In the genomic region with DNA sequence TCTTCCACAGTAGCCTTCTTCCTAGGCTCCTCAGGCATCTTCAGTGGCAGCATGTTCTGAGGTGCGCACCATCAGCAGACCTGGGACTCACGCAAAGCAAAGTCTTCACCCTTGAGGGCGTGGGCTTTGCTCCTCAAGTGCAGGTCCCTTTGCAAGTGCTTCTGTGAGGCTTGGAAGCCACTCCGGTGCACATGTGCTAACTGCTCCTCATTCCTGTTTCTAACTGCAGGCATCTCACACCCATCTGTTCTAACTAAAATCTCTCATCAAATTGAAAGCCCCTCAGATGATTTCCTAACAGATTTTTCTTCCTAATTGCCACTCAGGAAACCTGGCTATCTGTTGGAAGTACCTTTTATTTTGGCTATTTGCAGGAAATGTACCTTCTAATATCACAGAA, we compare ENCODE assay signal across 17 mouse cellular contexts.
"Had no signal": no experiment of that assay in that cellular context is flagged by ENCODE, and none has a peak within 500 bp of the region (broad histone marks: within the 10 kb centered on the region; RNA-seq: fewer than 3 reads in every experiment).

No protein-coding gene starts in this region.

- H3K27me3 ChIP-seq: kidney, embryonic 15.5 days; liver, embryonic 15.5 days; neural tube, embryonic 12.5 days had no signal

- DNase-seq: kidney, adult 2 months; kidney, postnatal 14 days; lung, adult 2 months; lung, postnatal 36 days; midbrain, embryonic 14.5 days; right cerebral cortex, adult 18-20 months; right cerebral cortex, postnatal 25 days; thymus, postnatal 4 days had no signal

- H3K36me3 ChIP-seq: kidney, embryonic 15.5 days; limb, embryonic 10.5 days; liver, embryonic 15.5 days; neural tube, embryonic 12.5 days had no signal

- H3K4me3 ChIP-seq: kidney, embryonic 15.5 days; left cerebral cortex, adult 2 months; limb, embryonic 10.5 days; liver, embryonic 15.5 days; myocyte; neural tube, embryonic 12.5 days had no signal

- H3K9ac ChIP-seq: kidney, embryonic 15.5 days; liver, embryonic 15.5 days; neural tube, embryonic 12.5 days had no signal

- H3K4me2 ChIP-seq: kidney, embryonic 15.5 days; liver, embryonic 11.5 days; liver, embryonic 15.5 days; neural tube, embryonic 12.5 days had no signal

- H3K27ac ChIP-seq: kidney, embryonic 15.5 days; left cerebral cortex, adult 2 months; limb, embryonic 10.5 days; liver, embryonic 15.5 days; neural tube, embryonic 12.5 days; stomach, postnatal 0 days had no signal

- H3K9me3 ChIP-seq: kidney, embryonic 15.5 days; limb, embryonic 10.5 days; liver, embryonic 15.5 days; neural tube, embryonic 12.5 days had no signal

- H3K4me1 ChIP-seq: kidney, embryonic 15.5 days; liver, embryonic 15.5 days; neural tube, embryonic 12.5 days had no signal

- ATAC-seq: lung, postnatal 0 days had no signal
